Mouse (Mus musculus) adrenal gland, postnatal 36 days (tissue): ENCODE results near the gene Wwc2. TPM values are rescaled to one million over a fixed set of nuclear protein-coding genes. Genes with fewer than 3 reads are reported as not detected.
"Not testable (repeated sequence)": the region's sequence is repeated elsewhere in the genome, so short reads cannot be mapped to it uniquely, and the experiment has no call there.

Experiments used
- DNase-seq, 2 experiments: peaks; one replicate each; pipeline ENCODE4 v3.0.0; 2021; ENCODE audit warnings: mixed read lengths in 1 of 2
- total RNA-seq, 2 experiments: library from RNA; stranded (reverse); gene quantifications; 2 replicates each; pipeline ENCODE4 v1.2.3; 2021

Wwc2 gene
- total RNA-seq, 2 experiments from 2014 or later: 25.1 to 26.0 TPM

- peak; percentile 13 to 45 for DNase-seq
Measured at GRCm38 (mm10) chr8:47851824-47852502, 138.8 kb downstream of the Wwc2 start.

DNA sequence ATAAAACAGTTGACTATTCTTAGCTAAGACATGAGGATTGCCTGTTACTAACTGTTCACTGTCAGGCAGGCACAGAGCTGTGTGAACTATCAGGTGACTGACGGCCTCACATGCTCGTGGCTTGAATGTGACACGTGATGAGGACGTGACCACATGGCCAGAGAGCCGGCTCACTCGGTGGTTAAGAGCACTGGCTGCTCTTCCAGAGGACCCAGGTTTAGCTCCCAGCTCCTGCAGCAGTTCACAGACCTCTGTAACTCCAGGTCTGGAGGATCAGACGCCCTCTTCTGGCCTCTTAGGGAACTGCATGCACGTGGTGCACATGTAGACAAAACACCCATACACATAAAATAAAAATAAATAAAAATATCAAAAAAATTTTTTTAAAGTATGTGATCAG is 140.9 kb downstream of the Wwc2 start:
- no peak for DNase-seq

DNA sequence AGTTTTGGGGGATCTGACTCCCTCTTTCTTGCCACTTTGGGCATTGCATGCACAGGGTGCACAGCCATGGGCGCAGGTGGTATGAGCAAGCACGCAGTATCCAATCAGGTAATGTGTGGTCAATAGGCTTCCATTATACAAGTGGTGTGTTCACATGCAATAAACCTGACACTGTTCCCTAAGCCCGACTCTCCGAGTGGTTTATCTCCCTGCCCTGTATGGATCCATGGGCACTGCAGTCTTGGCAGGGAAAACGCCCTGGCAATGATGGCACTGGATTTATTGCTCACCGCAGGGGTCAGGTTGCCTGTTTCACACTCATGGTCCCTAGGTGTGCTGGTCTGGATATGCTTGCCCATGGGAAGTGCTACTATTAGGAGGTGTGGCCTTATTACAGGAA is 142.8 kb downstream of the Wwc2 start:
- DNase-seq: no peak

- no peak for DNase-seq
Measured at GRCm38 (mm10) chr8:47847161-47847560, 143.6 kb downstream of the Wwc2 start.

GRCm38 (mm10) chr8:47845956-47846355 is 144.8 kb downstream of the Wwc2 start:
- peak; percentile 48 to 61 for DNase-seq

GRCm38 (mm10) chr8:47843651-47844050 is 147.1 kb downstream of the Wwc2 start:
- no peak for DNase-seq

- no peak for DNase-seq
Measured at GRCm38 (mm10) chr8:47843063-47843462, 147.7 kb downstream of the Wwc2 start.

DNA sequence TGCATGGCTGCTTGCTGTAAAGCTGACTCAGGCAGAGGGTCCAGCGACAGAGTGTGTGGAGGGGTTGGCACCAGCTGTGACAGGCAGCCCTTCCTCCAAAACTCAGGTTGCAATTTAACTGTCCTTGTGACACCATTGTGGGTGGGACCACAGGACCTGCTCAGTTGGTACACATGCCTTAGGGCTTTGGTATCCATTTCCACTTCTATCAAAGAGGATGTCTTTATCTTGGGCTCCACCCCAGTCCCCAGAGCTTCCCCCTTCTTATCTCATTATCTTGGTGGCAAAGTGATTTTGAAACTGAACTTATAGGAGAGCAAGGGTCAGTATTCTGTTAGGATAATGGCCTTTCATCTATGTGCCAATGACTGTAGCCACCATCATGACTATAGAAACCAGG is 156.8 kb downstream of the Wwc2 start:
- no peak for DNase-seq

- peak; percentile 66 to 84 for DNase-seq
Measured at GRCm38 (mm10) chr8:47832616-47833015, 158.1 kb downstream of the Wwc2 start.

DNA sequence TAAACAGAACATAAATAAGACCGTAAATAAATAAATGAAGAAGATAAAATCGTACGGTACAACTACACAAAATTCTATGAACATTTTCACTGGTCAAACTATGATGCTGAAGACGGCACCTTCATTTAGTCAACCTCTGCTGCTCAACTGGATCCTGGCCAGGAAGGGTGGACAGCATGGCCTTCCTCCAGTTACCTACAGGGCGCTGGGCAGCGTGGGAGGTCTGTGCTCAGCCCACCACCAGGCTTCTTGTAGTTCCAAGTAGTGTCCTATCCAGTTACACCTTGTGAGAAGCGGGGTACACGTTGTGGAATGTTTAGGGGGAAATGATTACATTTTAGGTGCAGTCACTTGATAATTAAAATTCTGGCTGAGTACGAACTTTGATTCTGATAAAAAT is 163.8 kb downstream of the Wwc2 start:
- no peak for DNase-seq

- no peak for DNase-seq
Measured at GRCm38 (mm10) chr8:47825596-47825995, 165.1 kb downstream of the Wwc2 start.

DNA sequence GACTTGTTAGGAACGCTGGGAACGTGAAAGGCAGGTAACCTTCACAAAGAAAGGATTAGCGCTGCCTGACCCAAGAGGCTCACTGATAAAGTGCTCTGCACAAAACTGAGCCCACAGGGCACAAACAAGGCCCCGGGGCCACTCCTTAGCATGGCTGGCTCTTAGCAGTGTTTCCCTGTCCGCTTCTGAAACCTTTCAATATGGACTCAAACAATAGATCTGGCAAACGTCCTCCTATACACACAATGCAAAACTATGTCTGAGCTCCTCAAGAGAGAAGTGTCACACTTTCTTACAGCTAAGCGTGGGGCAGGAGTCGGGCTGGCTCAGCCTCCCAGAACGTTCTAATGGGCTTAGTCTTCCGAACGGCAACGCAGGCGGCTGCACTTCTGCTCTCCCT is 166.5 kb downstream of the Wwc2 start, which contains the start of gene Cldn22:
Cldn22 (plus strand) TSS at position 301 of the 400 bp plus-strand sequence.
- DNase-seq: no peak

DNA sequence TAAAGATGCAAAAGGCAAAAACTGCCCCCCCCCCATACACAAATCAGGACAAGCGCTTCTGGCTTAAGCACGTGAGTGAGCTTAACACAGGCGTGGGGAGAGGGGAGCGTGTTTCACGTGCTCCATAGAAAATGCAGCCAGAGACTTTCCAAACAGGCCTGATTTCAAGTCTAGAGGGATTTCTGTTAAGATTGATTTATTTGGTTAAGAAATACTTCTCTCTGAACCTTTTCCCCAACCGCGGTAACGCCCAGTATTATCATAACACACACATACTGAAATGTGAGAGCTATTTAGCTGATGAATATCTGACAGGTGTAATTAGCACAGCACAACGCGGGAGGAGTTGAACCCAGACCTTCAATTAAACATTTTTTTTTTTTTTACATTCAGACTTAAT is 166.9 kb downstream of the Wwc2 start:
- no peak for DNase-seq

GRCm38 (mm10) chr8:47822541-47822940 is 168.2 kb downstream of the Wwc2 start:
- not testable (repeated sequence) for DNase-seq

DNA sequence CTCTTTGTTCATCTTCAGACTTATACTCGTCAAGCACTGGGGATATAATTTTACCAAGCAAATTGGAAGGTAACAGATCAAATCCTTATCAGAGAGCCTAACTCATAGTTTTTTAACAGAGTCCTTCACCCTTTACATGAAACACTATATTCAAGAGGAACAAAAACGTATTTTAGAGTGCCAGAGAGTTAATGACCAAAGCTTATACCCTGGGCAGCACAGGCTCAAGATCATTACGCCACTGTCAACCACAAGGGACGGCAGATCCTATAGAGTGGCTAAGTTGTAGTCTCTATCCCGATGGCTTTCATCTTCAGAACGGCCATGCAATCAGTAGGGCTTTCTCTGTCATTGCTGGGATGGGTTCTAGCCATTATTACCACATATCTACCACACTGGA is 168.9 kb downstream of the Wwc2 start, which contains the start of gene Cldn24:
Cldn24 (plus strand) TSS at position 301 of the 400 bp plus-strand sequence.
- DNase-seq: no peak

DNA sequence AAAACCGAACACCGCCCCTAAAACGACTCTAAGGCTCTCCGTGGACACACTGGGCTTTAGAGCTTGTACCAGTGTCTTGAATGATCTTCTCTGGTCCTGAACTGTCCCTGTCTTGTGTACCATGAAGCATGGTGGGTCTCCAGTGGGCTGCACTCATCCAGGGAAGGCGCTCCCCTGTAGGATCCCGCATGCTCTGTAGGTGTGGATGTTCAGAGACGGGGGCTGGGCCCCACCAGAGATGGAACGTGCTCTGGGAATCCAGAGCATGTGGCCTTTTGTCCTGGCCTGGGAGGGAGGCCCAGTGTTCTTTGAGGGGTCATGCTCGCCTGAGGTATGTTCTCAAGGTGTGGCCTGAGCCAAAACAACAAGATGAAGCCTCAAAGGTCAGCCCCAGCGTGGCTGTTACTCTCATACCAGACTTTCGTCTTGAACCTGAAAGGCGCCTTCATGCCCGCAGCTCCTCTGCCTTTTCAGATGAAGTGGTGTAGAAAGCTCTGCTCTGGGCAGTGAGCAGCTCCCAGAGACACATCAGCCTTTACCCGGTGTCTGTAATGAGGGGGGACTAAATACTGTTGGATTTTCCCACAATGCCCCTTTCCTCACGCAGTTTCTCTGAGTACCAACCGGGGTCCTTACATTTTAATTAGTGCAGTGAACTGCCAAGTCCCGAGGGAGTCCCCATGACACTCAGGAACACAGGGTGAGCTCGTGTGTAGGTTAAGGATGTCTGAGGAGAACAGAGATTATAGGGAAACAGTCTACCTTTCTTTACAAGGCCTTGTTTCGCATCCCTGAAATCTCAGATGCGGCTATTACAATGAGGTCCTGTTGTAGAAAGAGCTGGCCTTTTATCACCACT is 169.6 kb downstream of the Wwc2 start:
- no peak for DNase-seq

- no peak for DNase-seq
Measured at GRCm38 (mm10) chr8:47819034-47819433, 171.7 kb downstream of the Wwc2 start.

GRCm38 (mm10) chr8:47811221-47811620 is 179.5 kb downstream of the Wwc2 start:
- DNase-seq: no peak

- DNase-seq: no peak
Measured at GRCm38 (mm10) chr8:47810666-47811015, 180.1 kb downstream of the Wwc2 start.

DNA sequence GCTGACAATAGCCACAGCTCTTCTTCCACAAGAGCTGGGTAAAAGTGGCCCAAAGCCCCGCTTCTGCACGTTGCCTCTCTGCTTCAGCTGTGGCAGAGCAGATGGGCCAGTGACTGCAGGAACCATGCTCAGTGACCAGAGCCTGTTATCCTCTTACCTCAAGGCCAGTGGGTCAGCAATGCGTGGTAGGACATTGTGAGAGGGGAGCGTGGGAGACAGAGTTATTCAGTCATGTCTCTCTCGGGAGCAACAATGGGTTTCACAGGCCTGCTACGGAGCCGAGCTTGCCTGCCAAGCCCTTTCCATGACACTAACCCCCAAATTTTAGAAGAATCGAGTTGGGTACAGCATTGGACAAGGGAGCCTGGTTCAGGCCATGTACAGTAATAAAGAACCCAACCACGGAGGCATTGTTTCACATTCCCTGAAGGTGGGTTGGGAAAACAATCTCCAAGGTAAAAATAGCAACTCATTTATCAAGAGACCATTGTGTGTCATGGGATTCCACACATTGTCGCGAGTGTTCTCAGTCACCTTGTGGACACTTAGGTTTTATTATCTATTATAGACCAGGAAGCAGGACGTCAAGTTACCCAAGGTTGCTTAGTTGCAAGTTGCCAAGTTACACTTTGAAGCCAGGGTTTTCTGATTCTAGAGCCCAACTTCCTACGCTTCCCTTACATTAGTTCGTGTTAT is 180.6 kb downstream of the Wwc2 start:
- no peak for DNase-seq

- no peak for DNase-seq
Measured at GRCm38 (mm10) chr8:47804262-47804661, 186.5 kb downstream of the Wwc2 start.

DNA sequence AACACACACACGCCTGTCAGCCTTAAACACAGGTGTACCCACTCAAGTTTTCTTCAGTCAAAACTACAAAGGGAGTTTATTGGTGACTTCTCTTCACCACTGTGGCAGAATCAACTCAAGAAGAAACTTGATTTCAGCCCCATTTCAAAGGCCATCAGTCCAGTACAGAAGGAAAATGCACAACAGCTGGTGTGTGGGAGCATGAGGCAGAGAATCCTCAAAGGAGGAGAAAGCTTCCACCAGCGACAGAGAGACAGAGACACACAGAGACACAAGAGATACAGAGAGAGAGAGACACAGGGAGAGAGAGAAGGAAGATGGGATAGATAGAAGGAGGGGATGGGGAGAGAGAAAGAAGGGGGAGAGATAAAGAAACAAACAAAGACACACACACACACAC is 188.4 kb downstream of the Wwc2 start:
- no peak for DNase-seq

GRCm38 (mm10) chr8:47799438-47799837 is 191.3 kb downstream of the Wwc2 start:
- no peak for DNase-seq
